Mouse (Mus musculus): ENCODE results near the gene Opcml.

- TF ChIP-seq CTCF (IDR thresholded peaks at IDR 0.05; ENCODE audit: control insufficient read depth, insufficient read depth, low read length) (no peak), POLR2A (IDR thresholded peaks at IDR 0.05; ENCODE audit: borderline replicate concordance, control insufficient read depth, low read depth, low read length) (no peak)
Observed at GRCm38 (mm10) chr9:28867256-28867655, 1076.7 kb downstream of the Opcml start.
